Mouse (Mus musculus) liver, embryonic 13.5 days (tissue): ENCODE results near the gene Zyg11b. TPM values are rescaled to one million over a fixed set of nuclear protein-coding genes. Genes with fewer than 3 reads are reported as not detected.

Source experiments
- polyA plus RNA-seq: library from polyadenylated mRNA; unstranded; fragments of >200 nt; fragmentation: Nextera tagmentation; extraction: Ambion mirVana; gene quantifications from 2 replicates; pipeline ENCODE4 v1.2.1, GENCODE M21; 2015

Zyg11b gene
- polyA plus RNA-seq, 1 experiment from 2014 or later = 2.1 TPM

Other genes starting within 250 kb of the Zyg11b start
- 0.28 TPM in 1 of 2 replicates, not detected in the other for gene Podn, start 204.7 kb downstream of the Zyg11b start, polyA plus RNA-seq
- gene Scp2, start 156.1 kb downstream of the Zyg11b start, polyA plus RNA-seq = 244 and 259 TPM in 2 replicates
- gene Echdc2, start 135.7 kb downstream of the Zyg11b start, polyA plus RNA-seq = 10.2 and 10.7 TPM in 2 replicates
- gene Zyg11a, start 83.0 kb downstream of the Zyg11b start, polyA plus RNA-seq = 0.09 and 0.10 TPM in 2 replicates
- gene Coa7, start 27.0 kb upstream of the Zyg11b start, polyA plus RNA-seq = 30.8 and 32.6 TPM in 2 replicates
- gene Shisal2a, start 82.3 kb upstream of the Zyg11b start, polyA plus RNA-seq = 0.20 and 0.53 TPM in 2 replicates
- gene Gpx7, start 105.9 kb upstream of the Zyg11b start, polyA plus RNA-seq = 10.4 and 12.4 TPM in 2 replicates
- gene Tut4, start 158.3 kb upstream of the Zyg11b start, polyA plus RNA-seq = 19.2 and 23.1 TPM in 2 replicates